Mouse (Mus musculus): ENCODE measurements around the gene Arhgdib.

Gene Arhgdib

GRCm38 (mm10) chr6:136883431-136883915 lies 58.2 kb downstream of the Arhgdib start:
- CTCF ChIA-PET = interaction anchor here in 1 of 4 experiments (0.6 kb wide), 1 partner anchor 505 kb away, joined by 3 read pairs; no protein-coding TSS in a partner anchor
- POLR2A ChIA-PET = interaction anchor here in 1 of 4 experiments (0.8 kb wide), 1 partner anchor 24 kb away, joined by 3 read pairs; no protein-coding TSS in a partner anchor

GRCm38 (mm10) chr6:136881678-136882077 lies 60.0 kb downstream of the Arhgdib start:
- CTCF ChIA-PET = interaction anchor here in 2 of 4 experiments (0.6 kb wide), 2 partner anchors 47 to 310 kb away, joined by 3 read pairs; no protein-coding TSS in a partner anchor
- POLR2A ChIA-PET = interaction anchor here in 3 of 4 experiments (0.6 to 1.2 kb wide), 5 partner anchors 13 to 78 kb away, joined by 3 to 6 read pairs (median 4); partner anchors contain the start of genes H2afj (in 1 of the 3) and Hist4h4 (in 1 of the 3)

GRCm38 (mm10) chr6:136875670-136876069 lies 66.0 kb downstream of the Arhgdib start, which contains the start of gene Mgp:
Gene Mgp, minus strand, starts transcription at chr6:136875823.
- ChIA-PET CTCF (interaction anchor here in 1 of 4 experiments (0.9 kb wide), 1 partner anchor 28 kb away, joined by 3 read pairs; no protein-coding TSS in a partner anchor), POLR2A (interaction anchor here in 1 of 4 experiments (0.6 to 1.3 kb wide), 3 partner anchors 17 to 775 kb away, joined by 3 to 4 read pairs (median 3); partner anchors contain the start of gene Hist4h4)

DNA sequence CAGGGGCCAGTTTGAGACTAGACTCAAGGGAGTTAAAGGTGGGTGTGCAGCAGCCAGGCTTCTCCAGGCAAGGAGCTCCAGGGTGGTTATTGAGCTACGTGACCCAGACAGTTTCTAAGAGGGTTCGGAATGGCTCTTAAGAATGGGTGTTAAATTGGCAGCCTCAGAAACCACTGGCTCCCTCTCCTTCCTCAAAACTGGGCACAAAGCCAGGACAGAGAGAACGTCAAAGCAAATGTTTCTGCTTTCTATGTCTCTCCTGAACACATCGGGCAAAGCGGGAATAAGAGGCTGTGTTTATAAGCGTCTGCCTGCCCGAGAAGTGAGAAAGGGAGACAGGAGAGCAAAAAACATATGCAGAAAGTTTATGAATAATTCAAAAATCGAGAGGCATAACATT lies 67.1 kb downstream of the Arhgdib start:
- ChIA-PET POLR2A (interaction anchor here in 2 of 4 experiments (0.8 to 1.3 kb wide), 2 partner anchors 47 to 70 kb away, joined by 3 read pairs; partner anchors contain the start of genes Hist4h4 (in 1 of the 2) and Wbp11 (in 1 of the 2)), CTCF (no interaction called here)

Data from embryonic stem cell, embryonic (primary cell).